Mouse (Mus musculus): ENCODE measurements around the gene Pih1d2.

DNA sequence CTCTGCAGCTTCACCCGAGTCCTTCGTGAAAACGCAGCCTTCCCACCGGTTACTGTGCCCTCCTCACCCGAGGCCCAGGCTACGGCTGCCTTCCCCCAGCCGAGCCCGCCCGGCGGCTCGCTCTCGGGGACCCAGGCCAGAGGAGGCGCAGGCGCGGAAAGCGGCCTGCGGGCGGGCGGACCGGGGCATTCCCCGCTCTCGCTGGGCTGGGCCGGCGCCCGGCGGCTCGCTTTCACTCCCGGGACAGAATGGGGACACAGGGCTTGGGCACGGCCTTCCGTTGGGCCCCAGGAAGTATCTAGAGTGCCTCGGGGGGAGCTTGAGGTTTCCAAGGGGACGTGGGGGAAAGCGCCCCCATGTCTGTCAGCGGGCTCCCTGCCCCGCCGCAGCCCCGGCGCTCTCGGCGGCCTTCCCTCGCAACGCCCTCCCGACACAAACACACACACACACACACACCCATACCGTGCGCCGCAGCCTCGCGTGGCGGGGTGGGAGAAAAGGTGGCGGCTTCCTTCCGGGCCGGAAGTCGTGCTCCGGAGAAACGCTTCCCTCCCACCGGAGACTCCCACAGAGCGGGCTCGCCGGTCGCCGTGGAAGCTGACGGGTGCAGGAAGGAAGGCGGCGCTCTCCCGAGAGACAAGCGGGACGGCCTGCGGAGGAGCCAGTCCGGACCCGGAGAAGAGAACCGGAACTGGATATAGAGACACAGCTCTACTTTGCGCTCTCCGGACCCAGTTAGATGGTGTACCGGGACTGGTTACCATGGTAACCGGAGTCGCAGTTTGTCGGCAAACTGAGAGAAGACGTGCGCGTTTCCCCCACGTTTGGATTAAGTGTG, at the start of gene Pih1d2, which contains the start of gene Nkapd1:
- 0 out of 2 replicates have a peak, but pooled peaks have one; percentile 49 for TF ChIP-seq POLR2A (IDR thresholded peaks at IDR 0.05; ENCODE audit: borderline replicate concordance, low read depth, low read length)
- TF ChIP-seq CTCF (IDR thresholded peaks at IDR 0.05; ENCODE audit: low read depth, low read length) = no peak
